Comparison of ENCODE assay signal across 8 mouse cellular contexts in genomic region chr5:107167872-107168300, GRCm38 (mm10).
DNase-seq lines count a peak whose midpoint lies in the region; ATAC-seq lines count a peak whose summit lies in the region.

No protein-coding gene starts in this region.

- intact Hi-C loops in left cerebral cortex, postnatal 14 days (cut with DNase I) = no loop called here

- peak overlapping the region; percentile 60; the same call in 1 of the 2 replicates for H3K27ac ChIP-seq in forebrain, embryonic 10.5 days
- no peak overlapping the region for H3K27ac ChIP-seq in forebrain, embryonic 11.5 days (ENCODE audit: low read depth, low read length)
- H3K27ac ChIP-seq in embryonic facial prominence, embryonic 13.5 days = peak overlapping the region; percentile 90
- 0 out of 2 replicates have a peak overlapping the region, but pooled peaks have one; percentile 5 for H3K27ac ChIP-seq in midbrain, embryonic 16.5 days (ENCODE audit: low read length)

- no peak overlapping the region for H3K4me3 ChIP-seq in forebrain, embryonic 10.5 days
- H3K4me3 ChIP-seq in forebrain, embryonic 11.5 days (ENCODE audit: low read depth, low read length) = no peak overlapping the region
- H3K4me3 ChIP-seq in embryonic facial prominence, embryonic 13.5 days = no peak overlapping the region
- no peak overlapping the region for H3K4me3 ChIP-seq in midbrain, embryonic 16.5 days (ENCODE audit: low read depth, low read length)

- H3K9me3 ChIP-seq in forebrain, embryonic 10.5 days = no peaks in the 10 kb centered on the region
- H3K9me3 ChIP-seq in forebrain, embryonic 11.5 days (ENCODE audit: control insufficient read depth, low read length) = no peaks in the 10 kb centered on the region
- H3K9me3 ChIP-seq in embryonic facial prominence, embryonic 13.5 days = no peaks in the 10 kb centered on the region
- no peaks in the 10 kb centered on the region for H3K9me3 ChIP-seq in midbrain, embryonic 16.5 days (replicated peaks; ENCODE audit: control insufficient read depth, low read length, poor library complexity, severe bottlenecking)

- H3K9ac ChIP-seq in forebrain, embryonic 11.5 days (ENCODE audit: low read length) = no peak overlapping the region
- H3K9ac ChIP-seq in embryonic facial prominence, embryonic 13.5 days = no peak overlapping the region
- no peak overlapping the region; the same call in 1 of the 2 replicates for H3K9ac ChIP-seq in midbrain, embryonic 16.5 days (ENCODE audit: low read depth, low read length)

- H3K4me2 ChIP-seq in forebrain, embryonic 11.5 days (ENCODE audit: low read depth, low read length, severe bottlenecking) = no peak overlapping the region
- peak overlapping the region; percentile 27 for H3K4me2 ChIP-seq in embryonic facial prominence, embryonic 13.5 days
- H3K4me2 ChIP-seq in midbrain, embryonic 16.5 days (ENCODE audit: low read length) = peak overlapping the region; percentile 36

- DNase-seq in forebrain, embryonic 10.5 days (ENCODE audit: extremely low spot score, low spot score) = peak; percentile 24
- DNase-seq in forebrain, embryonic 11.5 days (ENCODE audit: low spot score) = no peak
- DNase-seq in heart, adult 8-10 months (ENCODE audit: low spot score) = peak; percentile 88
- DNase-seq in kidney, adult 18-20 months = peak; percentile 87
- DNase-seq in left cerebral cortex, postnatal 14 days (ENCODE audit: low spot score in 2 of 2) = peak; percentile 53 to 68
- DNase-seq in urinary bladder, postnatal 4 days (ENCODE audit: low spot score in 2 of 2) = peak; percentile 77

- peaks cover 41% of the 10 kb centered on the region for H3K4me1 ChIP-seq in forebrain, embryonic 10.5 days
- H3K4me1 ChIP-seq in forebrain, embryonic 11.5 days (replicated peaks; ENCODE audit: control insufficient read depth, insufficient read depth, low read length) = peaks cover 8% of the 10 kb centered on the region; the same call in 1 of the 2 replicates
- H3K4me1 ChIP-seq in embryonic facial prominence, embryonic 13.5 days = peaks cover 89% of the 10 kb centered on the region
- peaks cover 8% of the 10 kb centered on the region for H3K4me1 ChIP-seq in midbrain, embryonic 16.5 days (ENCODE audit: control insufficient read depth, insufficient read depth, low read length)

- no peak for ATAC-seq in forebrain, embryonic 11.5 days (replicated peaks; ENCODE audit: low FRiP score)
- peak; percentile 83 for ATAC-seq in embryonic facial prominence, embryonic 13.5 days (ENCODE audit: insufficient number of reproducible peaks, insufficient read depth, low FRiP score, low TSS enrichment, low read depth)
- peak; percentile 76 for ATAC-seq in midbrain, embryonic 16.5 days

- no peaks in the 10 kb centered on the region for H3K27me3 ChIP-seq in forebrain, embryonic 10.5 days (ENCODE audit: poor library complexity, severe bottlenecking)
- no peaks in the 10 kb centered on the region; the same call in 1 of the 2 replicates for H3K27me3 ChIP-seq in forebrain, embryonic 11.5 days (ENCODE audit: control insufficient read depth, insufficient read depth, low read length)
- H3K27me3 ChIP-seq in embryonic facial prominence, embryonic 13.5 days = no peaks in the 10 kb centered on the region
- no peaks in the 10 kb centered on the region for H3K27me3 ChIP-seq in midbrain, embryonic 16.5 days (ENCODE audit: control insufficient read depth, insufficient read depth, low read depth, low read length)

- WGBS in forebrain, embryonic 10.5 days = 52% methylated on average over 8 of the region's 8 CpGs
- 43% methylated on average over 8 of the region's 8 CpGs for WGBS in forebrain, embryonic 11.5 days
- WGBS in embryonic facial prominence, embryonic 13.5 days = 17% methylated on average over 8 of the region's 8 CpGs
- 28% methylated on average over 8 of the region's 8 CpGs for WGBS in midbrain, embryonic 16.5 days

- H3K36me3 ChIP-seq in forebrain, embryonic 10.5 days (replicated peaks) = no peaks in the 10 kb centered on the region
- H3K36me3 ChIP-seq in forebrain, embryonic 11.5 days (ENCODE audit: control insufficient read depth, insufficient read depth, low read length) = no peaks in the 10 kb centered on the region
- no peaks in the 10 kb centered on the region for H3K36me3 ChIP-seq in embryonic facial prominence, embryonic 13.5 days
- no peaks in the 10 kb centered on the region for H3K36me3 ChIP-seq in midbrain, embryonic 16.5 days (ENCODE audit: control insufficient read depth, insufficient read depth, low read length)
